Mouse (Mus musculus): Measurements from ENCODE around the gene Bag6. TPM values are rescaled to one million over a fixed set of nuclear protein-coding genes. Genes with fewer than 3 reads are reported as not detected.

Gene Bag6
- polyA plus RNA-seq, 1 experiment from 2014 or later = 56.1 TPM

DNA sequence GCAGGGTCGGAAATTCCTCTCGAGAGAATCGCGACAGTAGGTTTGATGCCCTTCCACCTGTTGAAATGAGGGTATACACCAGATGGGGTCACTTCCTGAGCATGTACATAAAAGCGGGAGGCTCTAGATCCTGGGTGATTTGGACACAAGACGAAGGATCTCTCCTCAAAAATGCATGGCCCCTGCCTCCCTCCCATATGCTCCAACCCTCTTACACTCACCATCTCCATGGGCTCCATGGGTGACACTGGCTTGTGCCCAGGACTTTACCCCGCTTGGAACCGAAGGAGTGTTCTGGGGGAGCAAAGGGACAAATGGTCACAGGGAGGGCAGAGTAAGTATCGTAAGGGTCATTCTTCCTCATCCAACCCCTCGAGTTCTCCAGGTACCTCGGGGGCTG is 26.4 kb downstream of the Bag6 start:
- H3K4me2 ChIP-seq = peak overlapping the region; percentile 87; the same call in 1 of the 2 replicates
- H3K27me3 ChIP-seq (replicated peaks) = no peaks in the 10 kb centered on the region
- no peak for ATAC-seq (ENCODE audit: insufficient number of reproducible peaks, low FRiP score)
- no peak overlapping the region for H3K27ac ChIP-seq (ENCODE audit: poor library complexity, severe bottlenecking)
- peak overlapping the region; percentile 98; the same call in 1 of the 2 replicates for H3K4me3 ChIP-seq
- peaks cover 62% of the 10 kb centered on the region for H3K36me3 ChIP-seq
- peak overlapping the region; percentile 100 for H3K9ac ChIP-seq
- H3K4me1 ChIP-seq (replicated peaks) = peaks cover 31% of the 10 kb centered on the region
- 78% methylated on average over 11 of the region's 11 CpGs for WGBS
- H3K9me3 ChIP-seq (replicated peaks) = no peaks in the 10 kb centered on the region

DNA sequence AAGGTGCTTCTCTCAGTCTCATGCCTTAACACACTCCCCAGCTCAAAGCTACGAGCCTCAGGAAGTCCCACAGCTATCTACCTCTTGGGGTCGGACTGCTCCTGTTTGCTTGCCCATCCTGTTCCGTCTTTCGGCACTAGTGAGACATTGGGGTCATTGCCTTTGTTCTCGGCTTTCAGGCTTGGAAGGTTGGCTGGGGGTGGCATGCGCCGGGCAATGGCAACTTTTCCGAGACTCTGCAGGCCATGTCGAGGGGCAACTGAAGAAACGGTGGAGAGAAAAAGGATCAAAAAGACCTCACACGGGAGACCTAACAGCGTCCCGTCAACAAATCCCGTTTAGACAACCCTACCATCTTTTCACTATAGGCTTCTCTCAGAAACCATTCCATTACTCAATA is 27.1 kb downstream of the Bag6 start:
- Histone ChIP-seq H3K36me3 (peaks cover 55% of the 10 kb centered on the region), H3K27ac (ENCODE audit: poor library complexity, severe bottlenecking) (no peak overlapping the region), H3K27me3 (replicated peaks) (no peaks in the 10 kb centered on the region), H3K4me3 (peak overlapping the region; percentile 98), H3K9ac (peak overlapping the region; percentile 100), H3K4me1 (replicated peaks) (peaks cover 34% of the 10 kb centered on the region), H3K4me2 (peak overlapping the region; percentile 87), H3K9me3 (replicated peaks) (no peaks in the 10 kb centered on the region)
- no peak for ATAC-seq (ENCODE audit: insufficient number of reproducible peaks, low FRiP score)
- WGBS = 73% methylated on average over 14 of the region's 14 CpGs

DNA sequence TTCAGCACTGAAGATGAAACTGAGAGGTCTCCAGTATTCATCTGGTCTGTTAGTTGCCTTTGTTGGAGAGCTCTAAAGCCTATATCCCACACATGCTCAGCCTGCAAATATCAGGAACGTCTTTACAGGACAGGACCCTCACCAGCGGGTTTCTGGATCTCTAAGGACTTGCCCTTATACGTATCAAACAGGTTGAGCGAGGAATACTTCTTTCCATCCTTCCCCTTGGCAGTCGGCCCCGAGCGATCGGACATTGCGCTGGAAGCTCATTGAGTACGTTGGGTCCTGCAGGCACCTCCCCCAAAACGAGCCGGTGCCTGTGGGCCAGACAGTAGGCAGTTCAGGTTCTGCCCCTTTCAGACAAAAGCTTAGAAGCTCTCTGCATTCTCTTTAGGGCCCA is 27.8 kb downstream of the Bag6 start:
- H3K4me1 ChIP-seq (replicated peaks) = peaks cover 34% of the 10 kb centered on the region
- WGBS = 42% methylated on average over 12 of the region's 12 CpGs
- no peak overlapping the region for H3K27ac ChIP-seq (ENCODE audit: poor library complexity, severe bottlenecking)
- no peaks in the 10 kb centered on the region for H3K9me3 ChIP-seq (replicated peaks)
- peak overlapping the region; percentile 98 for H3K4me3 ChIP-seq
- peaks cover 49% of the 10 kb centered on the region for H3K36me3 ChIP-seq
- peak overlapping the region; percentile 100 for H3K9ac ChIP-seq
- no peaks in the 10 kb centered on the region for H3K27me3 ChIP-seq (replicated peaks)
- H3K4me2 ChIP-seq = peak overlapping the region; percentile 87
- no peak for ATAC-seq (ENCODE audit: insufficient number of reproducible peaks, low FRiP score)

DNA sequence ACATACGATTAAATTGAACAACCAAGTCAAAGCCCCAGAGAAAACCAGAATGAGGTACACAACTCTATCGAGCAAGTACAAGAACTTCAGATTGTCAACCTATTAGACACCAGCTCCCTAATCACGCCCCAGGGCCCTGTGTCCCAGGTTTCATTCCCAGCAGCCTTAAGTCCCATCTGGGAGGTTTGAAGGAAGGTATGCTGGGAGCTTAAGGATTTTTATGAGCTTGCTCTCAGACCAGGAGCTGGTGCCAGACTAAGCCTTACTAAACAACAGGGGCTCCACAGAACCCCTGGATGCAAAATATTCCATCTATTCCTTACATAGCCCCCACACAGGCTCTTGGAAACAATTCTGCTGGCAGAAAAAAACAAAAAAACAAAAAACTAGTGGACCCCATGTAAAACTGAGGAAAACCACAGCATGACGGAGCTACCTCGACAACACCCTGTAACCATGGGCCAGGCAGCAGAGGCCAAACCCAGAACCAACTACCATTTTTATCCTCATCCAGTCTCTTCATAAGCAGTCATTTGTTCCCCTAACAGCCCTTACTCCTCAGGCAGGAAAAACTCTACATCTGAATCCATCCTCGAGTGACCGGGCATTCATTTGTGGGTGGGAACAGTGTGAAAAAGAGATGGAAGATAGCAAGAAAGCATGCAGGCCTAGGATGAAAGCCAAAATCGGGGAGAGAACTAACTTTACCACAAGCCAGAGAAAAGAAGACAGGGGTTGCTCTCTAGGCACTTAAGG is 28.5 kb downstream of the Bag6 start:
- H3K4me3 ChIP-seq = peak overlapping the region; percentile 98
- H3K4me2 ChIP-seq = peak overlapping the region; percentile 87
- WGBS = 12% methylated on average over 8 of the region's 8 CpGs
- H3K27me3 ChIP-seq (replicated peaks) = no peaks in the 10 kb centered on the region
- H3K9me3 ChIP-seq (replicated peaks) = no peaks in the 10 kb centered on the region
- H3K27ac ChIP-seq (ENCODE audit: poor library complexity, severe bottlenecking) = peak overlapping the region; percentile 96
- H3K9ac ChIP-seq = peak overlapping the region; percentile 100
- peaks cover 34% of the 10 kb centered on the region for H3K4me1 ChIP-seq (replicated peaks)
- no peak for ATAC-seq (ENCODE audit: insufficient number of reproducible peaks, low FRiP score)
- H3K36me3 ChIP-seq = peaks cover 41% of the 10 kb centered on the region

DNA sequence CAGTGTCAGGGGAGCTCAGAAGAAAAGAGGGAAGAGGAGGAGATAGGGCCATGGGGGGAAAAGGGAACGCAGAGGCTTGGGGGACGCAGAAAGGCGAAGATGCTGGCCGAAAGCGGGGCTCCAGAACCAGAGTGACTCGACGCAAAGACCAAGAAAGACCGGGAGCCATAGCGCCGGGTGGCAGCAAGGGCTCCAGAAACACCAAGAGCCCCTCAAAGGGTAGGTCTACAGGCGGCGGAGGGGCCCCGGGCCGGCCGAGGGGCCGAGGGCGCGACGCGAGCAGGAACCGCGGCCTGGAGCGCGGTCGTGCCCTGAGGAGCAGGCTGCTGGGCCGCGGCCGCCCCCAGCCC is 29.2 kb downstream of the Bag6 start:
- peaks cover 34% of the 10 kb centered on the region for H3K36me3 ChIP-seq
- WGBS = 0% methylated on average over 28 of the region's 28 CpGs
- peak overlapping the region; percentile 96 for H3K27ac ChIP-seq (ENCODE audit: poor library complexity, severe bottlenecking)
- no peaks in the 10 kb centered on the region for H3K9me3 ChIP-seq (replicated peaks)
- peaks cover 34% of the 10 kb centered on the region for H3K4me1 ChIP-seq (replicated peaks)
- peak overlapping the region; percentile 87 for H3K4me2 ChIP-seq
- peak overlapping the region; percentile 98 for H3K4me3 ChIP-seq
- no peak for ATAC-seq (ENCODE audit: insufficient number of reproducible peaks, low FRiP score)
- H3K27me3 ChIP-seq (replicated peaks) = no peaks in the 10 kb centered on the region
- H3K9ac ChIP-seq = peak overlapping the region; percentile 100

DNA sequence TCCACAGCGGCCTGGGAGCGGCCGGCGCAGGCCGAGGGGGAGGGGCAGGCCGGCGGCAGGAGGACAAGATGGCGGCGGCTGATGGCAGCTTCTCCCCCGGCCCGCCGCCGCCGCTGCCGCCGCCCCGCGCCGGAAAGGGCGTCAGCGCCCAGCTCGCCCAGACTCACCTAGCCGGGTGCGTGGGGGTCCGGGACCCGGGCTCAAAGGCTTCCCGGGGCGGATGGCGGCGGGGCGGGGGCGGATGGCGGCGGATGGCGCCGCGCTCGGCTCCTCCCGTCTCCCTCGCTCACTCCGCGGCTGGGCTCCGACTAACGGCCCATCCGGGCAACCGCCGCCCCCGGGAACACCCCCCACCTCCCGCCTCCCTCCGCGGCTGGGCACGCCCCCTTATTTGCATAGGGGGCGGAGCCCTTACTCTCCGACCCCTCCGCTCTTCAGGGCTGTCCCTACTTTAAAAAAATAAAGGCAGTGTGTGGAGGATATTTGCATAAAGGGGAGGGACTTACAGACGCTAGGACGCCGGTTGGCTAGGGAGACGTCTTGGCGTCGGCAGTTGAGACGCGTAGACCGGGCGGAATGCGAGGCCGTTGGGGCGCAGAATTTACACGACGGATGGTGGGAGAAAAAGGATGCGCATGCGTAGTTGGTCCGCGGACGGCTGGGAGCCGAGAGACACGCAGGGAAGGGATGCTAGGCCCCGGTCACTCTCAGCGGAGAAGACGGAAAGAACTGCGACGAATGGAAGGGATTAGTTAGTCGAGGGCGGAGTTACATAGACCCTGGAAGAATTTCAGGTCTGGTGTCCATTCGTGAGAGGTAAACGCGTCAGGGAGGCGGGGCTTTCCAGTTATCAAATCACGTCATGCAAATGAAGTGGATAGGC is 29.8 kb downstream of the Bag6 start, which contains the start of gene Prrc2a:
Gene Prrc2a (minus strand): TSS at position 330 of the 883 bp plus-strand sequence.
- peak; percentile 96 for ATAC-seq (ENCODE audit: insufficient number of reproducible peaks, low FRiP score)
- WGBS = under 1% methylated on average over 78 of the region's 89 CpGs

DNA sequence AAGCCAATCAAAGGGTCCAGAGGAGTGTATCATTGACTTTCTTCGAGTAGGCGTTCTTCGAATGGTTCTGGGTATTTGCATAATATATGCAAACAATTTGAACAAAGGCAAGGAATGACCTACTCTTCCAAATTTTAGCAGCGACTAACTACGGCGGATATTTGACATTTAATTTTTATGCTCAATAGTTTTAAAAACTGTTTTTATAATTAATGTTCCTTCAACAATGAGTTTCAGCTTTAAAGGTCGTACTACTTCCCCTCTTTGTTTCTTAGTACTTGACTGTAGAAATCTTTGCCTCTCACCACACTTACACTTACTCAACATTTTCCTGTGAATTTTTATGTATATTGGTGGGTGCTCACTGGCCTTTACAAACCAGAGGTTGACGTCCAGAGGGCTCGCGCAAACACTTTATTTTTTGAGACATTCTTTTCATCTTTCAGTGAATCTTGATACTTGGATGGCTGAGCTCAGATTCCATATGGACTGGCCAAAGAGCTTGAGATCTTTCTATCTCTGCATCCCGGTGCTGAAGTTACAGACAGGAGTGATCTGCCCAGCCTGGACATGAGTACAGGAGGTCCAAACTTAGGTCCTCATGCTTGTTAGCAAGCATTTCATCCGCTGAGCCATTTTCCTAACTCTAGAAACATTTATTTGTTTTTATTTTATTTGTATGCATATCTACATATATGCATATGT is 30.6 kb downstream of the Bag6 start:
- peak overlapping the region; percentile 98 for H3K4me3 ChIP-seq

More for the DNA sequence above, 29.8 kb downstream of the Bag6 start, which contains the start of gene Prrc2a:
- H3K9ac ChIP-seq = peak within 1 kb of the TSS; percentile 100
- no peaks in the 10 kb centered on the region for H3K27me3 ChIP-seq (replicated peaks)
- peaks cover 34% of the 10 kb centered on the region for H3K4me1 ChIP-seq (replicated peaks)
- peak within 1 kb of the TSS; percentile 87 for H3K4me2 ChIP-seq
- peaks cover 28% of the 10 kb centered on the region for H3K36me3 ChIP-seq
- no peaks in the 10 kb centered on the region for H3K9me3 ChIP-seq (replicated peaks)
- peak within 1 kb of the TSS; percentile 96 for H3K27ac ChIP-seq (ENCODE audit: poor library complexity, severe bottlenecking)
- H3K4me3 ChIP-seq = peak within 1 kb of the TSS; percentile 98

DNA sequence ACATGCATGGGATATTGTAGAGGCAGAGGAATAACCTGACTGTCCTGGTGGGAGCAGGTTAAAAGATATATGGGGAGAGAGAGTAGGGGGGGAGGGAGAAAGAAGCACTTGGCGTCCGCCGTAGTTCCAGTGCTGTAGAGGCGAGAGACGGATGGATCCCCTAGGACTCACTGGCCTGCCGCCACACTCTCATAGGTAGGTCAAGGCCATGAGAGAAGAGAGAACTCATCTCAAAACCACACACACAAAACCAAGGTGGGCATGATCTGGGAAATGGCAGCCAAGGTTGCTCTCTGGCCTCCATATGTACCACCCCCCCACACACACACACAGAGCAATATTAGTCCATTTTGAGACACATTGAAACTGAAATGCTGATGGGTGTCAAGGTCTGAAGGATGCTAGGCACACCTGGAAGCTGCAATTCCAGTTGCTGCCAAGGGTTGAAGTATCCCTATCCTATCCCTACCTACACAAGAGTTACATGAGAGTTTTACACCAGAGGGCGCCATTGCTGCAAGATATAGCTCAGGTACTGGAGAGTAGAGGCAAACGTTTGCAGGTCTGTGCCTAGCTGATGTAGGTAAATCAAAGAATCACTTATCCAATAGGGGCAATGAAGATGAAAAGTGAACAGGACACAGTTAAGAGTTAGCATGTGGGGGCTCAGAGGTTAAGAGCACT is 31.5 kb downstream of the Bag6 start:
- H3K4me3 ChIP-seq = 0 out of 2 replicates have a peak overlapping the region, but pooled peaks have one; percentile 98
- no peak for ATAC-seq (ENCODE audit: insufficient number of reproducible peaks, low FRiP score)
- H3K27ac ChIP-seq (ENCODE audit: poor library complexity, severe bottlenecking) = peak overlapping the region; percentile 81; the same call in 1 of the 2 replicates

More for the DNA sequence above, 30.6 kb downstream of the Bag6 start:
- Histone ChIP-seq H3K9ac (peak overlapping the region; percentile 59; the same call in 1 of the 2 replicates), H3K27me3 (replicated peaks) (no peaks in the 10 kb centered on the region), H3K36me3 (peaks cover 20% of the 10 kb centered on the region), H3K9me3 (replicated peaks) (no peaks in the 10 kb centered on the region), H3K27ac (ENCODE audit: poor library complexity, severe bottlenecking) (peak overlapping the region; percentile 96), H3K4me1 (replicated peaks) (peaks cover 38% of the 10 kb centered on the region), H3K4me2 (peak overlapping the region; percentile 87)
- 27% methylated on average over 12 of the region's 12 CpGs for WGBS
- ATAC-seq (ENCODE audit: insufficient number of reproducible peaks, low FRiP score) = no peak; the same call in 1 of the 2 replicates

DNA sequence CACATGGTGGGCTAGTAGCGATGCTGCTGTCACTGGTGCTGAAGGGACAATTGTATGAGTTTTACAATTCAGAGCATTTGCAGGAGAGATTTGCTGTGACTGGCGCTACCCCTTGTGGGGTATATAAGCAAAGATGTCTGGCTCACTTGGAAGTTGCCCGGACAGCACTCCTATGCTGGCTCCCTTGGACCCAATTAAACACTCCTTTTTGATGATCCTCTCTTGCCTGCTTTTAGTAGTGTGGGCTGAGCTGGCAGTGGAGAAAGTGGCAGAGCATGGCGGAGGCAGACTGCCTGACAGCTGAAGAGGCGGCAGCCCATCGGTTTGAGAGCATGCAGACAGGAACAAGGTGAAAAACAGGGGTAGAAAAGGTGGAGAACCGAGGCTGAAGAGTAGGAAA is 32.8 kb downstream of the Bag6 start:
- Histone ChIP-seq H3K4me2 (no peak overlapping the region), H3K27me3 (replicated peaks) (0 out of 2 replicates have a peak, but pooled peaks cover 4% of the 10 kb centered on the region), H3K9ac (no peak overlapping the region), H3K36me3 (no peaks in the 10 kb centered on the region), H3K27ac (ENCODE audit: poor library complexity, severe bottlenecking) (no peak overlapping the region), H3K4me3 (no peak overlapping the region), H3K4me1 (replicated peaks) (peaks cover 25% of the 10 kb centered on the region), H3K9me3 (replicated peaks) (no peaks in the 10 kb centered on the region)
- no peak for ATAC-seq (ENCODE audit: insufficient number of reproducible peaks, low FRiP score)
- WGBS = 77% methylated on average over 7 of the region's 7 CpGs

More for the DNA sequence above, 31.5 kb downstream of the Bag6 start:
- WGBS = 74% methylated on average over 8 of the region's 8 CpGs
- Histone ChIP-seq H3K27me3 (replicated peaks) (no peaks in the 10 kb centered on the region), H3K9me3 (replicated peaks) (no peaks in the 10 kb centered on the region), H3K4me2 (peak overlapping the region; percentile 87; the same call in 1 of the 2 replicates), H3K36me3 (peaks cover 11% of the 10 kb centered on the region), H3K9ac (no peak overlapping the region), H3K4me1 (replicated peaks) (peaks cover 34% of the 10 kb centered on the region)

DNA sequence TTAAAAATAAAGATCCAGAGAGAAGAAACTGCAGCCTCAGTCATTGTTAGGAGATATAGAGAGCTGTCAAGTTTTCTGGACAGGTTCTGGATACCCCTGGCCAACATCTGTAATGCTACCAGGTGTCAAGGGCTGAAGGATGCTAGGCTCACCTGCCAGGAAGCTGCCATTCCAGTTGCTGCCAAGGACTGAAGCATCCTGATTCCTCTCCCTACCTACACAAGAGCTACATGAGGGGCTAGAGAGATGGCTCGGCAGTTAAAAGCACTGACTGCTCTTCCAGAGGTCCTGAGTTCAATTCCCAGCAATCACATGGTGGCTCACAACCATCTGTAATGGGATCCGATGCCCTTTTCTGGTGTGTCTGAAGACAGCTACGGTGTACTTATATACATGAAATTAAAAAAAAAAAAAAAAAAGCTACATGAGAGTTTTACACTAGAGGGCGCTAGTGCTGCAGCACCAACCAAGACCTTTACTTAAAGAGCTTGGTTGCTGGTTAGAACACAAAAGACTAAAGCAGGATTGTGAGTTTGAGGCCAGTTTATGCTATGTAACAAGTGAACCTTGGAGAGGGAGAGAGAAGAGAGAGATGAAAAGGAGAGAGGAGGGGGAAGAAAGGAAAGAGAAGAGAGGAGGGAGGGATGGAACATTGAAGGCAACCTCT is 33.7 kb downstream of the Bag6 start:
- no peak for ATAC-seq (ENCODE audit: insufficient number of reproducible peaks, low FRiP score)
- H3K4me1 ChIP-seq (replicated peaks) = peaks cover 19% of the 10 kb centered on the region
- 0 out of 2 replicates have a peak, but pooled peaks cover 4% of the 10 kb centered on the region for H3K27me3 ChIP-seq (replicated peaks)
- H3K4me2 ChIP-seq = no peak overlapping the region
- H3K4me3 ChIP-seq = no peak overlapping the region
- H3K36me3 ChIP-seq = no peaks in the 10 kb centered on the region
- no peak overlapping the region for H3K27ac ChIP-seq (ENCODE audit: poor library complexity, severe bottlenecking)
- WGBS = 21% methylated on average over 4 of the region's 4 CpGs
- no peaks in the 10 kb centered on the region for H3K9me3 ChIP-seq (replicated peaks)
- no peak overlapping the region for H3K9ac ChIP-seq

Measured in heart, embryonic 12.5 days (tissue).